Mouse (Mus musculus) heart, postnatal 0 days (tissue): Measurements from ENCODE around the gene Spata17. TPM values are rescaled to one million over a fixed set of nuclear protein-coding genes. Genes with fewer than 3 reads are reported as not detected.
A peak's percentile ranks its signal among the peaks of the same experiment; 100 is the strongest.

Experiments
- ATAC-seq: fragments of 200-750 bp; cut with Nextera tagmentation; 2 replicates; pipeline ENCODE4 v1.8.0; 2017; ENCODE audit warnings: low read depth, moderate number of reproducible peaks, moderate library complexity; ENCODE audit not compliant: insufficient read depth
- DNase-seq: peaks from one replicate; pipeline ENCODE4 v3.0.0-alpha.2; 2016; ENCODE audit warnings: low spot score
- H3K27ac ChIP-seq: fragments of 300-500 bp; sonication (generic); 2 replicates; pipeline ENCODE4 v1.5.1; 2014; ENCODE audit warnings: low read depth, mild to moderate bottlenecking
- H3K27me3 ChIP-seq: fragments of 300-500 bp; sonication (generic); 2 replicates; pipeline ENCODE4 v1.6.1; 2014; ENCODE audit warnings: low read length, mixed read lengths; ENCODE audit not compliant: control insufficient read depth, insufficient read depth
- H3K36me3 ChIP-seq: fragments of 300-500 bp; sonication (generic); replicated peaks from 2 replicates; pipeline ENCODE4 v1.6.1; 2014; ENCODE audit warnings: low read length, mixed read lengths; ENCODE audit not compliant: control insufficient read depth, insufficient read depth
- H3K4me1 ChIP-seq: fragments of 300-500 bp; sonication (generic); 2 replicates; pipeline ENCODE4 v1.6.1; 2014; ENCODE audit warnings: antibody characterized with exemption; ENCODE audit not compliant: control insufficient read depth, insufficient read depth
- H3K4me2 ChIP-seq: fragments of 300-500 bp; sonication (generic); 2 replicates; pipeline ENCODE4 v1.6.1; 2014; ENCODE audit warnings: low read depth, mild to moderate bottlenecking, low read length, moderate library complexity
- H3K4me3 ChIP-seq: fragments of 300-500 bp; sonication (generic); 2 replicates; pipeline ENCODE4 v1.5.1; 2014; ENCODE audit warnings: low read depth, low read length
- H3K9ac ChIP-seq: fragments of 300-500 bp; sonication (generic); replicated peaks from 2 replicates; pipeline ENCODE4 v1.6.1; 2014; ENCODE audit warnings: low read depth, low read length, mixed read lengths
- H3K9me3 ChIP-seq: fragments of 300-500 bp; sonication (generic); replicated peaks from 2 replicates; pipeline ENCODE4 v1.6.1; 2016; ENCODE audit warnings: low read length; ENCODE audit not compliant: control insufficient read depth
- CTCF ChIP-seq: IDR thresholded peaks from 2 replicates; pipeline ENCODE4 v1.5.1; 2016; ENCODE audit warnings: antibody characterized with exemption, control low read depth, low read depth
- EP300 ChIP-seq: IDR thresholded peaks from 2 replicates; pipeline ENCODE4 v1.6.1; 2016; ENCODE audit warnings: antibody characterized with exemption, low read depth
- WGBS: fragments of 180-500 bp; shearing (Covaris S2); extraction: QIAGEN DNeasy Blood & Tissue Kit; methylation state at CpG from one replicate; pipeline ENCODE4 v1.1.7; 2014; 5-methylcytosine and 5-hydroxymethylcytosine counted together
- polyA plus RNA-seq: library from polyadenylated mRNA; unstranded; fragments of >200 nt; fragmentation: Nextera tagmentation; extraction: Ambion mirVana; gene quantifications from 2 replicates; pipeline ENCODE4 v1.2.1, GENCODE M21; 2015
- total RNA-seq: library from RNA; depleted of rRNA; stranded (reverse); fragments of >200 nt; gene quantifications from 2 replicates; pipeline ENCODE4 v1.2.3, GENCODE M21; 2014; ENCODE audit warnings: low replicate concordance

Gene Spata17
- total and polyA plus RNA-seq, 2 experiments from 2014 or later: 0.15 to 1.1 TPM

- DNase-seq: no peak
- Histone ChIP-seq H3K4me3 (no peak overlapping the region), H3K27me3 (no peaks in the 10 kb centered on the region)
These were observed 89.5 kb downstream of the Spata17 start for GRCm38 (mm10) chr1:187125733-187126132.

GRCm38 (mm10) chr1:187124967-187125366, 90.3 kb downstream of the Spata17 start:
- no peaks in the 10 kb centered on the region for H3K36me3 ChIP-seq
- WGBS: 66% methylated on average over 3 of the region's 3 CpGs
- no peak overlapping the region for H3K9ac ChIP-seq
- no peak overlapping the region for H3K27ac ChIP-seq
- H3K4me3 ChIP-seq: no peak overlapping the region
- no peak overlapping the region for H3K4me2 ChIP-seq
- H3K27me3 ChIP-seq: no peaks in the 10 kb centered on the region
- no peak for DNase-seq
- TF ChIP-seq EP300 (no peak), CTCF (no peak)
- no peaks in the 10 kb centered on the region for H3K4me1 ChIP-seq
- no peak for ATAC-seq
- no peaks in the 10 kb centered on the region for H3K9me3 ChIP-seq

More at GRCm38 (mm10) chr1:187125733-187126132, 89.5 kb downstream of the Spata17 start:
- no peak for TF ChIP-seq EP300
- TF ChIP-seq CTCF: no peak
- Histone ChIP-seq H3K4me1 (no peaks in the 10 kb centered on the region), H3K4me2 (no peak overlapping the region), H3K9ac (no peak overlapping the region), H3K9me3 (no peaks in the 10 kb centered on the region), H3K36me3 (no peaks in the 10 kb centered on the region), H3K27ac (no peak overlapping the region)
- WGBS: 62% methylated on average over 11 of the region's 11 CpGs
- ATAC-seq: no peak

GRCm38 (mm10) chr1:187119300-187119699, 96.0 kb downstream of the Spata17 start:
- TF ChIP-seq EP300: no peak
- TF ChIP-seq CTCF: no peak
- Histone ChIP-seq H3K36me3 (no peaks in the 10 kb centered on the region), H3K4me1 (peaks cover 11% of the 10 kb centered on the region), H3K4me3 (no peak overlapping the region), H3K27me3 (no peaks in the 10 kb centered on the region), H3K27ac (no peak overlapping the region), H3K4me2 (no peak overlapping the region), H3K9ac (no peak overlapping the region), H3K9me3 (no peaks in the 10 kb centered on the region)
- DNase-seq: no peak
- ATAC-seq: no peak
- 85% methylated on average over 6 of the region's 6 CpGs for WGBS

GRCm38 (mm10) chr1:187118108-187118507, 97.2 kb downstream of the Spata17 start:
- TF ChIP-seq EP300: no peak
- no peak for TF ChIP-seq CTCF
- Histone ChIP-seq H3K9ac (no peak overlapping the region), H3K9me3 (no peaks in the 10 kb centered on the region), H3K27ac (no peak overlapping the region), H3K4me3 (no peak overlapping the region), H3K27me3 (no peaks in the 10 kb centered on the region), H3K4me2 (peak overlapping the region; percentile 35), H3K4me1 (peaks cover 11% of the 10 kb centered on the region), H3K36me3 (no peaks in the 10 kb centered on the region)
- ATAC-seq (peak; percentile 47), DNase-seq (peak; percentile 46)
- 21% methylated on average over 6 of the region's 6 CpGs for WGBS

GRCm38 (mm10) chr1:187113716-187114115, 101.5 kb downstream of the Spata17 start:
- Histone ChIP-seq H3K9me3 (no peaks in the 10 kb centered on the region), H3K27me3 (no peaks in the 10 kb centered on the region), H3K36me3 (no peaks in the 10 kb centered on the region), H3K4me1 (peaks cover 11% of the 10 kb centered on the region), H3K9ac (no peak overlapping the region), H3K4me2 (no peak overlapping the region), H3K4me3 (no peak overlapping the region), H3K27ac (no peak overlapping the region)
- ATAC-seq: no peak
- TF ChIP-seq EP300 (no peak), CTCF (no peak)
- DNase-seq: no peak
- WGBS: 93% methylated on average over 9 of the region's 9 CpGs

- no peak for TF ChIP-seq EP300
- 40% methylated on average over 4 of the region's 4 CpGs for WGBS
- DNase-seq (no peak), ATAC-seq (no peak)
- Histone ChIP-seq H3K9ac (no peak overlapping the region), H3K9me3 (no peaks in the 10 kb centered on the region), H3K36me3 (no peaks in the 10 kb centered on the region), H3K4me2 (no peak overlapping the region), H3K27me3 (no peaks in the 10 kb centered on the region), H3K4me3 (no peak overlapping the region), H3K27ac (no peak overlapping the region), H3K4me1 (peaks cover 5% of the 10 kb centered on the region; the same call in 1 of the 2 replicates)
These were observed 113.1 kb downstream of the Spata17 start for GRCm38 (mm10) chr1:187102130-187102529.
